Mouse (Mus musculus): ENCODE measurements around the gene Coa3. TPM values are rescaled to one million over a fixed set of nuclear protein-coding genes. Genes with fewer than 3 reads are reported as not detected.

Gene Coa3
- polyA plus RNA-seq, 1 experiment = 158 TPM

DNA sequence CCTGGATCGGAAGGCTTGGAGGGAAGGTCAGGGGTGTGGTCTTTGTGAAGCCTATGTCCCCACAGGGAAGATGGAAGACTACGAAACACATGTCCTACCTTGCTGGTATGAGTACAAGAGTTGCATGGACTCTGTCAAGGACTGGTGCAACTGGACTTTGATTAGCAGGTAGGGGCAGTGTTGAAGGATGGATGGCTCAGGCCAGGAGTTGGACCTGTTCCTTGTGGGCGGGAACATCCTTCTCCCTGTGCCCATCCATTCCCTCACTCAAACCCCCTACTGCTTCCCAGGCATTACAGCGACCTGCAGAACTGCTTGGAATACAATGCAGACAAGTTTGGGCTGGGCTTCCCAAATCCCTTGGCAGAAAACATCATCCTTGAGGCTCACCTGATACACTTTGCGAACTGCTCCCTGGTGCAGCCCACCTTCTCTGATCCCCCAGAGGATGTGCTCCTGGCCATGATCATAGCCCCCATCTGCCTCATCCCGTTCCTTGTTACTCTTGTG, 31.3 kb downstream of the Coa3 start:
- TF ChIP-seq CTCF (IDR thresholded peaks at IDR 0.05; ENCODE audit: borderline replicate concordance, extremely low read depth, insufficient read depth, insufficient read length) = no peak
- TF ChIP-seq POLR2A (IDR thresholded peaks at IDR 0.05; ENCODE audit: borderline replicate concordance, extremely low read depth, insufficient read depth, insufficient read length, poor library complexity, severe bottlenecking) = no peak
- DNase-seq (ENCODE audit: low read depth) = no peak

DNA sequence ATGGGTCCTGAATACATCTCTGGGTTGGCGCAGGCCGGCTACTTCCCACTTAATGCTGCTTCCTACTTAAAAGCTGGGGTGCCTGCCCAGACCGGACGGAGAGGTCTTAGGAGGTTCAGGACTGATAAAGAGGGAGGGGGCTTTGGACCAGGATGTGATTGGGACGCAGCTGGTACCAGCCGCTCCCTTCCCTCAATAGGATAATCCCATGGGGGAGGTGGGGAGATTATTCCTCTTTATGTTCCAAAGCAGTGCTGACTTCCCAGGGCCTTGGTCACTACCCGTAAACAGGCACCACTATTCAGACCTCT, 32.3 kb downstream of the Coa3 start:
- no peak for TF ChIP-seq POLR2A (IDR thresholded peaks at IDR 0.05; ENCODE audit: borderline replicate concordance, extremely low read depth, insufficient read depth, insufficient read length, poor library complexity, severe bottlenecking)
- TF ChIP-seq CTCF (IDR thresholded peaks at IDR 0.05; ENCODE audit: borderline replicate concordance, extremely low read depth, insufficient read depth, insufficient read length) = no peak
- no peak for DNase-seq (ENCODE audit: low read depth)

DNA sequence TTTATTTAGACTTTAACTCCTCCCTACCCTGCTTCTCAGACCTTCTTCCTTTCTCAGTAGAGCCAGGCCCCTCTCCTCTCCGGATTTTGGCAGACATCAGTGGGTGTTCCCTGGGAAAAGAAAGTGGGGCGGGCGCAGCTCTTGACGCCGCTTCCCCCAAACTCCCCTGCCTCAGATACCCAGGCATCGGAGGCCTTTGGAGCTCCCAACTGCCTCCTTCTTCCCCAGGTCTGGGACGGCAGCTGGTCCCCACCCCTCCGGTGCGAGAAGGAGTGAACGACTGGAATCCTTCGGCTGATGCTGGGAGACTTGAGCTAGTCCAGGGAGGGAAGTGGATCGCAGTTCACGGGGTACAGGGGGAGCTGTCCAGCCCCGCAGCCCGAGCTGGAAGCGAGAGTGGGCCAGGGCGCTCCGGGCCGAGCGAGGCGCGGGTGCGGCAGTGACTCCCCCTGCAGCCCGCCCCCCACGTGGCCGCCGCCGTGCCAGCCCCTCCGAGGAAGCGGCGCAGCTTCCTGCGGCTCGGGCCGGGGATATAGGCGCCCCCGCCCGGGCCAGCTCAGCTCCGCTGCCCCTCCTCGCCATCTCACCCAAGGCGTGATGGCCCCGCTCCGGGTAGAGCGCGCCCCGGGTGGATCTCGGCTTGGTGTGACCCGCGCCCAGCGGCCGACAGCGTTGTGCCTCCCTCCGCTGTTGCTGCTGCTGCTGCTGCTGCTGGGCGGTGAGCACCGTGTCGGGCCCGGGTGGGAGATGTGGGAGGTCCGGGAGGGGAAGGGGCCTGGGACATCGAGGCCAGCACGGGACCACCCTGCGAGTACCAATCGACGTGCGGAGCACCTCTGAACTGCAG, 32.8 kb downstream of the Coa3 start, which contains the start of gene Ramp2:
Gene Ramp2, plus strand, starts transcription at position 174 of the 847 bp plus-strand sequence.
- TF ChIP-seq POLR2A (IDR thresholded peaks at IDR 0.05; ENCODE audit: borderline replicate concordance, extremely low read depth, insufficient read depth, insufficient read length, poor library complexity, severe bottlenecking) (no peak), CTCF (IDR thresholded peaks at IDR 0.05; ENCODE audit: borderline replicate concordance, extremely low read depth, insufficient read depth, insufficient read length) (0 out of 2 replicates have a peak, but pooled peaks have one; percentile 11)
- DNase-seq (ENCODE audit: low read depth) = peak; percentile 44

DNA sequence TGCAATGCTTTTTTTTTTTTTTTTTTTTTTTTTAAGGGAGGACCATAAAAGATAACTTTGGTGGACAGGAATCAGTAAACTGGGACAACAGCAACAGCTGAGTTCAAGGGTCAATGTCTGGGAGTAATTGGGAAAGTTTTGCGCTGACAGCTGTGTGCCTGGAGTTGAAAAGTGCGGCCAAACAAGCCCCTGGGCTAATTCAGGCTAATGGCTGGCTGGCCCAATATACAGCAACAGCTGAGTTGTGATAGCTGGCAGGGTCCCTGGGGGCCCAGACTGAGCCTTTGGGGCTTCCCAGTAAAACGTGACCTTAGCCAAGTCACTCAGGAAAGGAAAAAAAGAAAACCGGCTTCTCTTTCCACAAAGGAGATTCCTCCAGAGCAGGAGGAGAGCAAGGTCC, 33.8 kb downstream of the Coa3 start:
- TF ChIP-seq CTCF (IDR thresholded peaks at IDR 0.05; ENCODE audit: borderline replicate concordance, extremely low read depth, insufficient read depth, insufficient read length) = no peak
- no peak for TF ChIP-seq POLR2A (IDR thresholded peaks at IDR 0.05; ENCODE audit: borderline replicate concordance, extremely low read depth, insufficient read depth, insufficient read length, poor library complexity, severe bottlenecking)

DNA sequence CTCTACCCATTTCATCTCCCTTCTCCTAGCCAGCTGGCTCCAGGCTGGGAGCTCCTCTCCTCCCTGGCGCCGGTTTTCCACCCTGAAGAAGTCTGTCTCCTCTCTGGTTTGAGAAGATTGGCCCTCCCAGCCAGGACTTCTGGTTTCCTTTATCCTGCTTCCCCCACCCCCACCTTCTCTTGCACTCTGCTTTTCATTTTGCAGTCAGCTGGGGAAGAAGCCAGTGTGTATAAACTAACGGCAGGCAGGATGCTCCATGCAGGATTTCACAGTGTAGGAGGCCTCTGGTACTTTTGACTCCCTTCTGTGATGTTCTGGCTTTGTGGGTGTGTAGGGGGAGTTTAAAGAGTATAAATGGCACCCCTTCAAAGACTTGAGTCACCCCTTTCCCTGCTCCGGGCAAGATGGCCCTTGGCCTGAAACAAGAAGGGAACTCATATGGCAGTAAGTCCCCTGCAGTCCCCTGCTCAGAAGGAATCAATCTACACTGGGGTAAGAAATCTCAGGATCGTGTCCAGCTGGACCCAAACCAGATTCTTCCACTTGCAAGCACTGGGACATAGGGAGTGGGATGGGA, 40.8 kb downstream of the Coa3 start:
- no peak for TF ChIP-seq POLR2A (IDR thresholded peaks at IDR 0.05; ENCODE audit: borderline replicate concordance, extremely low read depth, insufficient read depth, insufficient read length, poor library complexity, severe bottlenecking)
- TF ChIP-seq CTCF (IDR thresholded peaks at IDR 0.05; ENCODE audit: borderline replicate concordance, extremely low read depth, insufficient read depth, insufficient read length) = no peak
- DNase-seq (ENCODE audit: low read depth) = peak; percentile 46

More for the DNA sequence above, 33.8 kb downstream of the Coa3 start:
- no peak for DNase-seq (ENCODE audit: low read depth)

DNA sequence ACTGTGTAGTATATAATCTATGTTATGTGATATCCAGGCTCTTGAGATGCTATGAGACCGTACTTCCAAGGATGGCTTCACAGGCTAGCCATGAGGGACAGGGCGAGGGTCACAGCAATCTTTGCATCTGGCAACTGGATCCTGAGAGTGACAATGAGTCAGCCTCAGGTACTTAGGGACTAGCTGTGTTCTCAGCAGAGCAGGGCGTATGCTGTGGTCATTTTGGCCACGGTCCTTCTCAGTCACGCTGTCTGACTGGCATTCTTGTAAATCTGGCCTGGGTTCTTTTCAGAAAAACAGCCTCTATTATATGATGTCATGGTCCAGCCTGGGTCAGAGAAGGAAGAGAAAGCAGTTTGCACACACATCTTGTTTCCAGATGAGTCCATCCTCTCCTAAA, 42.1 kb downstream of the Coa3 start:
- no peak for DNase-seq (ENCODE audit: low read depth)
- TF ChIP-seq CTCF (IDR thresholded peaks at IDR 0.05; ENCODE audit: borderline replicate concordance, extremely low read depth, insufficient read depth, insufficient read length) (no peak), POLR2A (IDR thresholded peaks at IDR 0.05; ENCODE audit: borderline replicate concordance, extremely low read depth, insufficient read depth, insufficient read length, poor library complexity, severe bottlenecking) (no peak)

DNA sequence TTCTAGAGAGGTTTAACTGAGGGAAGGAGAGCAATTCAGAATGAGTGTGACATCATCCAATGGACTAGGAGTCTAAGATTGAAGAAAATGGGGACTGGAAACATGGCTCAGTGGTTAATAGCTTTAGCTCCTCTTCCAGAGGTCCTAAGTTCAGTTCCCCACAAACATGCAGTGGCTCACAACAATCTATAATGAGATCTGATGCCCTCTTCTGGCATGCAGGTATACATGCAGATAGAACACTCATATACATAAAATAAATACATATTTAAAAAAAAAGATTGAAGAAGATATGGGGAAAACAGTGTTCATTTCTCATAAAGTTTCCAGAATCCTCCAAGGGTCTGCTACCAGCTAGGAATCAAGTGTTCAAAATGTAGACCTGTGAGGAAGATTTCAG, 43.5 kb downstream of the Coa3 start:
- TF ChIP-seq CTCF (IDR thresholded peaks at IDR 0.05; ENCODE audit: borderline replicate concordance, extremely low read depth, insufficient read depth, insufficient read length) (no peak), POLR2A (IDR thresholded peaks at IDR 0.05; ENCODE audit: borderline replicate concordance, extremely low read depth, insufficient read depth, insufficient read length, poor library complexity, severe bottlenecking) (no peak)

DNA sequence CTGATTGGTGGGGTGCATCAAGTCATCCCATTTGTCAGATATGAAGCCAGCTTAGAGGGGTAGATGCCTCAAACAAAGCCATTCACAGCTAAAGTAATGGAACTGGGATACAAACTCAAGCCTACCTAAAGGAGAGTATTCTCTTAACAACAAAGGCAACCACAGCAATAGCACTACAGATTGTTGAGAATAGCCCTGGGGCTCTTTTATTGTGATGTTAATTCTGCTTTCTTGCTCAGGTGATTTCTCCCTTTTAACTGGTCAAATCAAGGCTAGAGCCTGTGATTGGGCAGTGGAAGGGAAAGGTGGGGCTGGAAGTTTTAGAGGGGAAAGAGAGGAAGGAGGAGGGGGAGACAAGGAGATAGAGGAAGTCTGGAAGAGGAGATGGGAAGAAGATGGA, 44.8 kb downstream of the Coa3 start:
- no peak for TF ChIP-seq POLR2A (IDR thresholded peaks at IDR 0.05; ENCODE audit: borderline replicate concordance, extremely low read depth, insufficient read depth, insufficient read length, poor library complexity, severe bottlenecking)
- no peak for TF ChIP-seq CTCF (IDR thresholded peaks at IDR 0.05; ENCODE audit: borderline replicate concordance, extremely low read depth, insufficient read depth, insufficient read length)

More for the DNA sequence above, 43.5 kb downstream of the Coa3 start:
- no peak for DNase-seq (ENCODE audit: low read depth)

DNA sequence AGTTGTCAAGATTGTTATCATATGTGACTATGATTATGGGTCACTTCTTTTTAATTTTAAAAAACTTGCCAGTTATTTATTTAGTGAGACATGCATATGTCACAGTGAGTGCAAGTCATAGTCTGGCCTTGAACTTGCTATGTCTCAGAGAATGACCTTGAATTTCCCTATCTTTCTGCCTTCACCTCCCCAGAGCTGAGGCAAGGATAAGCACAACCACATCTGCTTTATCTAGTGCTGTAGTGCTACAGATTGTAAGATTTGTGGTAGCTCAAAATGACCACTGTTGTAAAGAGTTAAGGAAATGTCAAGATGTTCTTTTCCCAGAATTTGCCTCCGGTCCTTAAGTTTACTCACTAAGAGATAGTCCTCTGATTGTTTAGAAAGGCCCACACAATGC, 45.7 kb downstream of the Coa3 start:
- TF ChIP-seq POLR2A (IDR thresholded peaks at IDR 0.05; ENCODE audit: borderline replicate concordance, extremely low read depth, insufficient read depth, insufficient read length, poor library complexity, severe bottlenecking) = no peak
- TF ChIP-seq CTCF (IDR thresholded peaks at IDR 0.05; ENCODE audit: borderline replicate concordance, extremely low read depth, insufficient read depth, insufficient read length) = no peak
- DNase-seq (ENCODE audit: low read depth) = no peak

More for the DNA sequence above, 44.8 kb downstream of the Coa3 start:
- no peak for DNase-seq (ENCODE audit: low read depth)

DNA sequence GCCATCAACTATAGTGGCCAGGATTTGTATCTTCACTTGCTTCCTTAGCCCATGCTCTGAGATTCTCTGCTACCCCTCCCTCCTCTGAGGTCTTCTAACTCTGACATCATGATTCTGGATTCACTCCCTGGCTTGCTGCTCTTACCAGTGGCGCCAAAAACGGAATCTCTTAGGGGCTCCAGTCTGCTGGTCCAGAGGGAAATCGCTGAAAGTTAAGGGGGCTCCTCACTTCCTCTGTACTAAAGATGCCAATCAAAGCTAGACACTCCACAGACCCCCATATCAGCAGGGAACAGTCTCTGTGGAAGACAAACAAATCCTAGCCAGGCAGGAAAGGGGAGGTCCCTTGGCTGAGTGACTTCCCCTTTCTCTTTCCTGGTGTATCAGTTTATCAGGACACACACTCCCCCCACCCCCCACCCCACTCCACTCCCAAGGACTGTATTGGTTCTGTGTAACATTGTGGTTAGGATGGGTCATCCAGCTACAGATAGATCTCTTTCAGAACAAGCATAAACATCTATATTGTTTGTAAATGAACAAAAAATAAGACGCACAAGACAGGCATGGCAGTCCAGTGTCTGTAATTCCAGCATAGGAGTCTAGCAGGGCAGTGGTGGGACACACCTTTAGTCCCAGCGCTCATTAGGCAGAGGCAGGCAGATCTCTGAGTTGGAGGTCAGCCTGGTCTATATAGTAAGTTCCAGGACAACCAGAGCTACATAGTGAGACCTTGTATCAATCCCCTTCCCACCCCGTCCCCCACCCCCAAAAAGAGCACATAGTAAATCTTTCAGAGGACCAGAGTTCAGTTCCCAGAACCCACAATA, 46.7 kb downstream of the Coa3 start:
- no peak for TF ChIP-seq CTCF (IDR thresholded peaks at IDR 0.05; ENCODE audit: borderline replicate concordance, extremely low read depth, insufficient read depth, insufficient read length)
- no peak for TF ChIP-seq POLR2A (IDR thresholded peaks at IDR 0.05; ENCODE audit: borderline replicate concordance, extremely low read depth, insufficient read depth, insufficient read length, poor library complexity, severe bottlenecking)
- peak; percentile 17 for DNase-seq (ENCODE audit: low read depth)
